Mouse (Mus musculus) lung, postnatal 0 days (tissue): ENCODE data around the gene Celf2.

Experiments used
- CTCF ChIP-seq: IDR thresholded peaks from 2 replicates; pipeline ENCODE4 v1.5.1; 2016; ENCODE audit warnings: antibody characterized with exemption, mild to moderate bottlenecking
- EP300 ChIP-seq: IDR thresholded peaks from 2 replicates; pipeline ENCODE4 v1.6.1; 2016; ENCODE audit warnings: antibody characterized with exemption, mild to moderate bottlenecking, control low read depth

DNA sequence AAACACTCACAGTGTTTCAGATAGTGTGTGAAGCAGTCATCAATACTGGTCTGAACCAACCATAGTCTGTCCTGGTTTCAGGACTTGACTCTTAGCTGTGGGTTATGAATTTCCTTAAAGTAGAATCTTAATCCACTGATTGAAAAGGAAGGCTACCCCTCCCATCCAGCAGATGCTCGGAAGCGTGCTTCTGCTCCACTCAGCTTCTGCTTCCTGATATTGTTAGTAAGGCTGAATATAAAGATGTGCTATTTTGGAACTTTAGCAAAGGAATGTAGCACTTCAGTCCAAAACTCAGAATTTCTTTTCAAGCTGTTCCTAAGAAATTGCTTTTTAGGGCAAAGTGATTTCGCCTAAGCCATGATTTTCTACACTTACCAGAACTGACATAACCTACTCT lies 108.8 kb downstream of the Celf2 start:
- no peak for TF ChIP-seq CTCF
- no peak for TF ChIP-seq EP300
